Mouse (Mus musculus): ENCODE results near the gene 9130023H24Rik.

DNA sequence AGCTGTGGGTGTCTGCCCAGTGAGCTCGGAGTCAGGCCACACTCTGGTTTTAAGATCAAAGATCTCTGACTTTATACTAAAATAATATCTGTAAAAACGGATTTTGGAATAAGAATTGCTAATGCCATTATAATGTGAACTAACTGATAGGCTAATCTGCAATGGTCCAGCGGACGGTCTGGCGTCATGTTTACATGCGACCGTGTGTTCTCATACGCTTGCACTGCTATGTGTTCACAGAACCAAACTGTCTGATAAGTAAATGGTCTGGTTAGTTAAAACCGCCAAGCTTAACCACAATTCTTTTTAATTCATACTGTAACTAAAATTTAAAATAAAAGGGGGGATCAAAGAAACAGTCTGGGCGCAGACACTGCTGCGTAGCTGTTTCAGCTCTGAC lies 43.9 kb upstream of the 9130023H24Rik start:
- no peak for TF ChIP-seq POLR2A (IDR thresholded peaks at IDR 0.05; ENCODE audit: insufficient read length, low read depth)
- TF ChIP-seq USF1 (IDR thresholded peaks at IDR 0.05; ENCODE audit: low read depth), result no peak
- no peak for TF ChIP-seq REST (IDR thresholded peaks at IDR 0.05; ENCODE audit: insufficient read depth, insufficient read length)
- no peak for TF ChIP-seq MAX (IDR thresholded peaks at IDR 0.05; ENCODE audit: low read depth)
- TF ChIP-seq TCF12 (IDR thresholded peaks at IDR 0.05; ENCODE audit: insufficient read depth, poor library complexity, severe bottlenecking), result no peak
- no peak for TF ChIP-seq SRF (IDR thresholded peaks at IDR 0.05; ENCODE audit: control insufficient read depth, insufficient read length, low read depth)
- no peak for TF ChIP-seq POLR2AphosphoS2 (IDR thresholded peaks at IDR 0.05; ENCODE audit: insufficient read length, low read depth)
- no peak for TF ChIP-seq E2F4 (IDR thresholded peaks at IDR 0.05; ENCODE audit: insufficient read depth)
- no peak for TF ChIP-seq TCF3 (IDR thresholded peaks at IDR 0.05; ENCODE audit: insufficient read length, low read depth)
- TF ChIP-seq MYOD1 (IDR thresholded peaks at IDR 0.05; ENCODE audit: control insufficient read depth in 1 of 3, insufficient read length in 2 of 3, low read depth in 2 of 3), result no peak
- no peak for TF ChIP-seq MYOG (IDR thresholded peaks at IDR 0.05; ENCODE audit: control insufficient read depth in 1 of 3, insufficient read depth in 1 of 3, insufficient read length in 2 of 3, low read depth in 2 of 3)
